Mouse (Mus musculus) CH12.LX (cell line): ENCODE measurements around the gene Slc2a13. TPM values are rescaled to one million over a fixed set of nuclear protein-coding genes. Genes with fewer than 3 reads are reported as not detected.

ENCODE experiments used
- DNase-seq: peaks from one replicate; pipeline ENCODE4 v3.0.0-alpha.2; 2013; ENCODE audit errors: extremely low read depth
- H3K27ac ChIP-seq: 2 replicates; pipeline ENCODE4 v1.5.1; 2012; ENCODE audit warnings: low read depth, mild to moderate bottlenecking, control low read depth, moderate library complexity; ENCODE audit not compliant: insufficient read depth
- H3K27me3 ChIP-seq: replicated peaks from 2 replicates; pipeline ENCODE3; 2012; ENCODE audit warnings: inconsistent platforms
- H3K36me3 ChIP-seq, 2 experiments: replicated peaks in 1 of 2; 2 replicates each; pipeline versions ENCODE3 to v1.6.1; 2012; ENCODE audit warnings: inconsistent platforms in 1 of 2, low read length in 1 of 2, mild to moderate bottlenecking in 1 of 2, mixed read lengths in 1 of 2, moderate library complexity in 1 of 2; ENCODE audit not compliant: control insufficient read depth in 1 of 2, insufficient read depth in 1 of 2
- H3K4me1 ChIP-seq, 2 experiments: 2 replicates each; pipeline ENCODE4 v1.6.1; 2012; ENCODE audit warnings: inconsistent platforms in 1 of 2, moderate library complexity in 1 of 2; ENCODE audit not compliant: insufficient read depth in 2 of 2, control insufficient read depth in 1 of 2
- H3K4me2 ChIP-seq: 2 replicates; pipeline ENCODE4 v1.6.1; 2012; ENCODE audit warnings: low read depth, mild to moderate bottlenecking, control low read depth; ENCODE audit not compliant: poor library complexity, insufficient read depth, severe bottlenecking
- H3K4me3 ChIP-seq, 3 experiments: fragments of 150-350 bp in 1 of 3; sonication (generic) in 1 of 3; replicated peaks in 1 of 3; 2 replicates each; pipeline versions ENCODE3 to v1.5.1; 2011 to 2012; ENCODE audit warnings: low read depth in 2 of 3, low read length in 2 of 3, mild to moderate bottlenecking in 2 of 3, moderate library complexity in 2 of 3, control low read depth in 1 of 3, improper control_type of control experiment in 1 of 3, inconsistent platforms in 1 of 3, mixed read lengths in 1 of 3; ENCODE audit not compliant: poor library complexity in 1 of 3
- H3K79me2 ChIP-seq: replicated peaks from 2 replicates; pipeline ENCODE4 v1.6.1; 2012; ENCODE audit warnings: mild to moderate bottlenecking, moderate library complexity; ENCODE audit not compliant: control insufficient read depth, poor library complexity, insufficient read depth, severe bottlenecking; ENCODE audit errors: extremely low read depth
- H3K9ac ChIP-seq: 2 replicates; pipeline ENCODE4 v1.6.1; 2012; ENCODE audit warnings: low read depth, mild to moderate bottlenecking, control low read depth, moderate library complexity; ENCODE audit not compliant: insufficient read depth
- H3K9me3 ChIP-seq: replicated peaks from 2 replicates; pipeline ENCODE3; 2012; ENCODE audit warnings: low read length, inconsistent platforms, mixed read lengths
- CHD2 ChIP-seq: IDR thresholded peaks from 2 replicates; pipeline ENCODE4 v1.6.1; 2011; ENCODE audit warnings: low read length, improper control_type of control experiment
- CTCF ChIP-seq, 2 experiments: IDR thresholded peaks in 1 of 2; conservative IDR thresholded peaks in 1 of 2; 2 replicates each; pipeline ENCODE4 v1.5.1; 2011 to 2012; ENCODE audit warnings: low read depth in 2 of 2, low read length in 2 of 2, improper control_type of control experiment in 1 of 2, inconsistent platforms in 1 of 2, mild to moderate bottlenecking in 1 of 2, moderate library complexity in 1 of 2
- E2F4 ChIP-seq: IDR thresholded peaks from 2 replicates; pipeline ENCODE4 v1.6.1; 2011; ENCODE audit warnings: low read depth, low read length, improper control_type of control experiment; ENCODE audit not compliant: insufficient replicate concordance
- ELF1 ChIP-seq: IDR thresholded peaks from 2 replicates; pipeline ENCODE4 v1.6.1; 2014; ENCODE audit warnings: low read depth, mild to moderate bottlenecking, inconsistent platforms, low read length, improper control_type of control experiment
- EP300 ChIP-seq: IDR thresholded peaks from 2 replicates; pipeline ENCODE4 v1.6.1; 2011; ENCODE audit warnings: low read length, improper control_type of control experiment
- GABPA ChIP-seq: IDR thresholded peaks from 2 replicates; pipeline ENCODE4 v1.6.1; 2012; ENCODE audit warnings: low read depth, low read length, improper control_type of control experiment, inconsistent platforms; ENCODE audit not compliant: insufficient replicate concordance
- IRF4 ChIP-seq: IDR thresholded peaks from 2 replicates; pipeline ENCODE4 v1.6.1; 2014; ENCODE audit warnings: low read depth, mild to moderate bottlenecking, inconsistent platforms, low read length, improper control_type of control experiment
- KAT2A ChIP-seq: IDR thresholded peaks from 2 replicates; pipeline ENCODE4 v1.6.1; 2012; ENCODE audit warnings: low read length, improper control_type of control experiment, inconsistent platforms; ENCODE audit not compliant: insufficient replicate concordance
- MAFK ChIP-seq: IDR thresholded peaks from 2 replicates; pipeline ENCODE4 v1.6.1; 2011; ENCODE audit warnings: low read length, improper control_type of control experiment; ENCODE audit not compliant: insufficient replicate concordance
- MAX ChIP-seq: IDR thresholded peaks from 2 replicates; pipeline ENCODE4 v1.6.1; 2011; ENCODE audit warnings: low read length, improper control_type of control experiment
- MEF2A ChIP-seq: IDR thresholded peaks from 2 replicates; pipeline ENCODE4 v1.6.1; 2014; ENCODE audit warnings: low read depth, mild to moderate bottlenecking, inconsistent platforms, low read length, improper control_type of control experiment, borderline replicate concordance
- MYC ChIP-seq: IDR thresholded peaks from 2 replicates; pipeline ENCODE4 v1.6.1; 2011; ENCODE audit warnings: low read depth, mild to moderate bottlenecking, improper control_type of control experiment, low read length
- POLR2A ChIP-seq: IDR thresholded peaks from 2 replicates; pipeline ENCODE4 v1.6.1; 2011; ENCODE audit warnings: low read depth, mild to moderate bottlenecking, improper control_type of control experiment, low read length
- RAD21 ChIP-seq: IDR thresholded peaks from 2 replicates; pipeline ENCODE4 v1.6.1; 2011; ENCODE audit warnings: low read depth, mild to moderate bottlenecking, low read length, improper control_type of control experiment, moderate library complexity
- SMC3 ChIP-seq: IDR thresholded peaks from 2 replicates; pipeline ENCODE4 v1.6.1; 2011; ENCODE audit warnings: low read depth, low read length, improper control_type of control experiment
- ZKSCAN1 ChIP-seq: IDR thresholded peaks from 2 replicates; pipeline ENCODE4 v1.6.1; 2012; ENCODE audit warnings: low read depth, inconsistent platforms, low read length, improper control_type of control experiment, borderline replicate concordance
- dilution Hi-C: fragments of 300-500 bp; cut with MboI; formaldehyde crosslinking; loops from 2 replicates; pipeline ENCODE4 v1.14.3; 2020; ENCODE audit warnings: low sequenced_read_pairs; ENCODE audit not compliant: extremely low pct_unique_long_range_greater_than_20kb, extremely low pct_ligation_motif_present
- in situ Hi-C: fragments of 300-500 bp; cut with MboI; formaldehyde crosslinking; loops from 3 replicates; pipeline ENCODE4 v1.14.3; 2019; ENCODE audit warnings: low sequenced_read_pairs, low pct_ligation_motif_present, low pct_unique_long_range_greater_than_20kb, mixed read lengths
- polyA plus RNA-seq: library from polyadenylated mRNA; unstranded; fragments of >175 nt; gene quantifications from 2 replicates; pipeline ENCODE4 v1.2.1, GENCODE M21; 2012; ENCODE audit warnings: low read depth; ENCODE audit not compliant: insufficient read length
- total RNA-seq, 2 experiments: library from RNA; depleted of rRNA; stranded (reverse); fragments of 300-350 nt in 1 of 2; fragments of >200 nt in 1 of 2; gene quantifications; 2 replicates each; pipeline ENCODE4 v1.2.3; 2012 to 2014

Gene Slc2a13
- total and polyA plus RNA-seq, 3 experiments, result not detected

DNA sequence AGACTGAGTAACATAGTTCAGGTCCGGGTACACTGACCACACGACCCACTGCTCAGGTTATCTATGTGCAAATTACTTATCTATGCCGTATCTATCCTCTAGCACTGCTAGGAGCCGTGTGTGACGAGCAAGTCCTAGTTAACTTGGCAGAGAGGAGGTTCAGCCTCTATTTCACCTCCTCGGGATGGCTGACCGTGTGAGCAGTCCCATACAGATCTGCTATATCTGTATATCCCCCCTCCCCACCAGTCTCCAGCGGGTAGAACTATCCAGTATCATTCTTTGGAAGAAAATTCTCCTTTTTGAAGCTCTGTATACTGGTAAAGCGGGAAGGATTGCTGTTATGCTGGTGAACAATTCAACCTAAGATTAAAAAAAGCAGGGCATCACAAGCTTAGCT, 70.8 kb downstream of the Slc2a13 start:
- in situ Hi-C loops (no loop called here), dilution Hi-C loops (no loop called here)
- H3K27me3 ChIP-seq, result no peaks in the 10 kb centered on the region
- no peak overlapping the region for H3K4me3 ChIP-seq
- no peaks in the 10 kb centered on the region for H3K36me3 ChIP-seq
- H3K27ac ChIP-seq, result no peak overlapping the region
- H3K79me2 ChIP-seq, result no peaks in the 10 kb centered on the region
- H3K9ac ChIP-seq, result no peak overlapping the region
- TF ChIP-seq IRF4 (no peak), ELF1 (no peak), EP300 (no peak), MEF2A (no peak), E2F4 (no peak), KAT2A (no peak), CHD2 (no peak), RAD21 (no peak), MYC (no peak)
- TF ChIP-seq, all 38 proteins: peak for 0
- H3K4me1 ChIP-seq, result no peaks in the 10 kb centered on the region
- peaks cover 69% of the 10 kb centered on the region for H3K9me3 ChIP-seq
- no peak for DNase-seq
- no peak overlapping the region for H3K4me2 ChIP-seq

DNA sequence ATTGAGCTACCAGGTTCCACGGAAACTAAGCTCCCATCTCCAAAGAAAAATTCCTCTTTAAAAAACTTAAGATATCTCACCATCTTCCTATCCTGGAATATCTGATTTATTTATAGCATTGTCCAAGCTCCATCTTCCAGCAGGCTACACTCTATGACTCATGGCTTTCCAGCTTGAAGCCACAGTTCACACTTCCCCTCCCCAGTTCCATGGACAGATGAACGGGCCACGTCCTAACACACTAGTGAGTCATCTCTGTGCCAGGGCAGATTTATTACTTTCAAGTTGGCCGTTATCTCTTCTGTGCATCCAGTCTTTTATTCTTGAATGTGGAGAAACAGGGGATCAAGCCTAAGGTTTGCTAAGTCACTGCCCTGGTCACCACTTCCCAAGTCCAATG, 78.0 kb downstream of the Slc2a13 start:
- Histone ChIP-seq H3K27me3 (no peaks in the 10 kb centered on the region), H3K36me3 (no peaks in the 10 kb centered on the region), H3K4me1 (no peaks in the 10 kb centered on the region), H3K27ac (no peak overlapping the region), H3K4me2 (no peak overlapping the region), H3K9me3 (peaks cover 68% of the 10 kb centered on the region), H3K9ac (no peak overlapping the region), H3K4me3 (no peak overlapping the region), H3K79me2 (no peaks in the 10 kb centered on the region)
- TF ChIP-seq EP300 (no peak), MAX (no peak), ZKSCAN1 (no peak), RAD21 (no peak), SMC3 (no peak)
- DNase-seq, result no peak
- dilution Hi-C loops, result no loop called here
- in situ Hi-C loops, result no loop called here

DNA sequence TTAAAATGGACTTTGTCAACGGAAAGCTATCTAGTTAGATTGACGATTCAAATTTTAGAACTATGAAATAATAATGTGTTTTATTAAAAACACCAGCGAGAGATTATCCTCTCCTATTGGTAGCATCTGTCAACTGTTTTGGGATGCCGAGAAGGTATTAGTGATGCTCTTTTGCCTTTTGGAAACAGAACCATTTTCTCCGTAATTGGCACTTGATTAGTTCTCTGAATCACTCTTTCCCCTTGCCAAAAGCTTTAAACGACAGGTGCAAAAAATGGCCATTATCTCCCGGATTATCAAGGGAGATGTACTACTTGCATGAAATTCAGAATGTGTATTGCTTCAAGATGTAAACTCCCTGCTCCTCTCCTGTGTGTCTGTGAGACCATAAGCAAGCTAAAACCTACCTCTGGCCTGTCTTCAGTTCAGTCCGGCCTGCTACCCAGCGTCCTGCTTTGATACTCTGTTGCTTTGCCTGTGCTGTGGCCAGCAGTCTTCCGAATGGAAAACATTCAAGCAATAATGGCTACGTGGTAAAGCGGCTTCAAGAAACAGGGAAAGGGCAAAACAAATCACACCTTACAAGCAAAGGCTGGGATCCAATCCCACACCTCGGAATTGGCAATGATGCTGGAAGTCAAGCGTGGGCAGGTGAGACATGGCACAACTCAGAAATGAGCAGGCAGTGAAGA, 93.0 kb downstream of the Slc2a13 start:
- no peaks in the 10 kb centered on the region for H3K4me1 ChIP-seq
- DNase-seq, result no peak
- H3K4me2 ChIP-seq, result no peak overlapping the region
- dilution Hi-C loops, result no loop called here
- no peaks in the 10 kb centered on the region for H3K27me3 ChIP-seq
- no peak overlapping the region for H3K27ac ChIP-seq
- H3K9ac ChIP-seq, result no peak overlapping the region
- no peak overlapping the region for H3K4me3 ChIP-seq
- no peaks in the 10 kb centered on the region for H3K79me2 ChIP-seq
- H3K36me3 ChIP-seq, result no peaks in the 10 kb centered on the region
- TF ChIP-seq MAFK (no peak), CTCF (conservative IDR thresholded peaks at IDR 0.05 in 1 of 2, IDR thresholded peaks at IDR 0.05 in 1 of 2; ENCODE audit: low read depth in 2 of 2, low read length in 2 of 2) (no peak), POLR2A (no peak), GABPA (no peak)
- TF ChIP-seq, all 38 proteins: peak for 0
- in situ Hi-C loops, result no loop called here
- H3K9me3 ChIP-seq, result peaks cover 40% of the 10 kb centered on the region
